Mouse (Mus musculus) CD4-positive helper T cell, adult 2 months (primary cell): Measurements from ENCODE around the gene Coasy.

Experiments
- DNase-seq: peaks from one replicate; pipeline ENCODE4 v3.0.0-alpha.2; 2012; ENCODE audit warnings: low read depth, missing footprints, low spot score

The Coasy gene

DNA sequence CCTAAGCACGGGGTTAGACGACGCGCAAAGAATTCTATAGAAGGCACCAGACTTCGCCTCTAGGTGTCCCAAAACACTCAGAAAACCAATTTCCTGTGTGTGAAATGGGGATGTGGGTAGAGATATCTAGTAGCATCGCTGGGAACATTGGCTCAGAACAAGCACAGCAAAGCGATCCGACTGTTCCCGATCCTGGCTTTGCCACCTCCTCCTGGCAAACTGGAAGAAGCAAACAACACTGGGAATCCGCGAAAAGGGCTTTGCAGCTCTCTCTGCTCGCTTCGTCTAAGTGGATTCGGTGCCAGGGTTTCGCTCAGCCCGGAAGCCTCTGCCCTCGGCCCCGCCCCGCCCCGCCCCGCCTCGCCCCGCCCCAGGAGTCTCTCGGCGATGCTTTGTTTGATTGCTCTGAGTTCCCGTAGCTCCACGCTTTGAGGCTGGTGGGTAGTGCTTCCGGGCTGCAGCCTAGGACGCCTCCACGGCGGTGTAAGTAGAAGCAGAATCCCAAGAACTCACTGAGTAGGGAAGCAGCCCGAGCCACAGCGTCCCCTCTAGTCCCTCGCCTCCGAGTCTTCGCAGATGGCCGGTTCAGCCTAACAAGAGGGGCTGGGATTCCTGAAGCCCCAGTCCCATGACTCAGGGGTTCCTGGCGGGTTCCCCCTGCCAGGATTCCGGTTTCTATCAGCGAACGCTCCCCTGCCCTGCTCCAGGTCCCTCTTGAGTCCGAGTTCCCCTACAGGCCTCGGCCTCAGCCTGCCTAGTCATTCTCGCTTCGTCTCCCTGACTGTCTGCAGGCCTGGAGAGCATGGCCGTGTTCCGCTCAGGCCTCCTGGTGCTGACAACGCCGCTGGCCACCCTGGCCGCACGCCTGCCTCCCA, at the start of gene Coasy:
Coasy (plus strand) TSS at position 358 of the 875 bp plus-strand sequence.
- DNase-seq = peak; percentile 91

DNA sequence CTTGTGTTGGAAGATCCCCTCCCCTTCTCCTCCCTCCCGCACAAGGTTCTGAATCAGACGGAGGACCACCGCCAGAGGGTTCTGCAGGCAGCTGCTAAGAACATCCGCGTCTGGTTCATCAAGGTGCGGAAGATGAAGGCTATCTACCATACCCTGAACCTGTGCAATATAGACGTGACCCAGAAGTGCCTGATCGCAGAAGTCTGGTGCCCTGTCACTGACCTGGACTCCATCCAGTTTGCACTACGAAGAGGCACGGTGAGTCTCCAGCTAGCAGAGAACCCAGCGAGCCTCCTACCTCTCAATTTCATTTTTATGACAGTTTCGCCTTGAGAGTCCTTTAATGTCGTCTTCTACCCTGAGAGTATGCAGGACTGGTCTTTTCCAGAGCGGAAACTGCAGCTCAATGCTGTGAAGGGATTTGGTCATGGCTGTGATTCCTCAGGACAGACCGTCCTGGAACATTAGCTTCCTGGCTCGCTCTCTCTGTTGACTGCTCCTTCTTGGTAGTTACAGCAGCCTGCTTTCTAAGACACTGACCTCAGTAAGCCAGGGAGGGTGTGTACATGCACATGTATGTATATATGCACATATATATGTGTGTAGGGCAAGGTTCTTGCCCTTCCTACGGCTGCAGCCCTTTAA, 48.4 kb upstream of the Coasy start:
- DNase-seq = no peak

- DNase-seq = no peak
Observed at GRCm38 (mm10) chr11:101034614-101035327, 47.6 kb upstream of the Coasy start.

DNA sequence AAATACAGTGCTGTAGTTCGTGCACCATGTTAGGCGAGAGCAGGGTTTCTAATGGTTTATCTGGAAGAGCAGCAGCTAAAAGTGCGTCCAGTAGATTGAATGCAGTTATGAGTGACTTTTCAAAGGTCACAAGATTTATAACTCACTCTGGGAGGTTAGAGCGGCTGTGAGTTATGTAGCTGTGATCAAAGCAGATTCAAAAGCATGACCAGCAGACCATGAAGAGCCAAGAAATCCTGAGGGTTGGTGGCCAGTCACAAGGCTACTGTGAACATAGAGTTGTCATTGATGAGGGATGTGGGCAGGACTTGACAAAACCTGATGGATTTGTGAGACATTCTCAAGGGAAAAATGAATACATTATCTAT, 47.1 kb upstream of the Coasy start:
- DNase-seq = no peak

GRCm38 (mm10) chr11:101037795-101038194, 44.6 kb upstream of the Coasy start:
- DNase-seq = no peak

GRCm38 (mm10) chr11:101045826-101046225, 36.5 kb upstream of the Coasy start:
- DNase-seq = no peak

DNA sequence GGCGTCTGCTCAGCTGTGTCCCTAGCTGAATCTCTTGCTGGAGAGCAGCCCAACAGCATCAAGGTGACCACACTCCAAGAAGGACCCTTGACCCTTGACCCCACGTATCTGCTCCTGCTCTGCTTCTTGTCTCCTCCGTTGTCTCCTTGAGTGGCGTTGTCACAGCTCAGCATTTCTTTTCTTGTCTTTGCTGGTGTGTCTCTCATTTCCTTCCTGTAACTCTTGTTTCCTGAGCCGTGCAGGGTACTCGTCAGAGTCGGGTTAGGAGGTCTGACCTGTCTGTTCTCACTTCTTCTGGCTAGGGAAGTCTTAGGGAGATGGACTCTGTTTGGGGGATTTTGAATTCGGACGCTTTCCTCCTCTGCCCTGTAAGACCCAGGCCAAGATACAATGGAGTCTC, 35.9 kb upstream of the Coasy start:
- no peak for DNase-seq

DNA sequence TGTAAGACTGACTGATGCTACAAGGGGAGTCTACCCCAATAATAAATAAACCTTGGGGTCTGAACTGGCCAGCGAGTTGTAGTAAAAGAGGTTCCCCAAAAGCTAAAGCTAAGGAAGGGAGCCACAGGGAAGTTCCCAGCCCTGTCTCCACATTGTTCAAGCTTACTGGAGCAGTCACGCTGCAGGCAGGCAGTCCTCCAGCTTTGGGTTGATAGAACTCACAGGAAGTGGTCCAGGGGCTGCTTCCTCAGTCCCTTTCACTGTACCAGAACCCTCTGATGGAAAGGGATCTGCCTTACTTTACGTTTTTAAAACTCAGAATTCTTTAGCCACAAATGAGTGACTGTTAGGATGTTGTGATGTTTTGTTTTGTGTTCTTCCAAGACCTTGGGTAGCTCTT, 34.9 kb upstream of the Coasy start:
- DNase-seq = no peak

GRCm38 (mm10) chr11:101050359-101050758, 32.0 kb upstream of the Coasy start:
- no peak for DNase-seq

DNA sequence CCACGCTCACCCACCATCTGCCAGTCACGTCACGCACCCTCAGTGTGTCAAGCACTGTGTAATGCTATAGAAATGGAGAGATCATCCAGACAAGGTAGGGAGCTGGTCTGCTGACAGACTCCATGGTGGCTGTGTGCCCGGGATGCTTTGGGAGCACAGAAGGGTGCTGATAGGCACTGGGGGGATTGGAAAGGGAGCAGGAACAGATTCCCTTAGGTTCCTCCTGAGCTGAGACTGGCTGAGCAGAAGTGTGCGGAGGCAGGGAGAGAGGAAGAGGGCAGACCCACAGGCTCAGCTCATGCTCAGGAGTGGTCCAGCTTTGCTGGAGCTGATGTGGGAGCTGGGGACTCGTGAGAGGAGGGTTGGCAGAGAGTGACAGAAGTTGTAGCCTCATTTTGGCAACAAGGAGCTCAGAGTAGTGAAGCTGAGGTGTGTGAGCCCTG, 31.3 kb upstream of the Coasy start:
- DNase-seq = no peak

DNA sequence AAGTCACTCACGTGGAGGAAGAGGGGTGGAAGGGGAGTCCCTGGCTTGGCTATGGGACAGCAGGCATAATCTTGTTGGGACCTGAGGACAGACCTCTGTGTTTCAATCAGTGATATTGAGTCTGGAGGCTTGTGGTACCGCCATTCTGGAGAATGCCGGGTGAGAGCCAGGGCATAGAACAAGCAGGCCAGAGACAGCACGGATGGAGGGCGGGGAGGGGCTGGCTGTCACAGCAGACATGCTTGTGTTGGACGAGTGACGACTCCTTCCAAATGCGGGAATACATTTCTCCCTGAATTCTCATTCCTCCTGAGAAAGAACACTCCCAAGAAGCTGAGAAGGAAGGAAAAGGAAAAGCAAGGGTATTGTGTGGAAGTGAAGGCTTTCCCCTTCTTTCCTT, 30.7 kb upstream of the Coasy start:
- DNase-seq = no peak

GRCm38 (mm10) chr11:101052751-101053473, 29.5 kb upstream of the Coasy start:
- DNase-seq = no peak

DNA sequence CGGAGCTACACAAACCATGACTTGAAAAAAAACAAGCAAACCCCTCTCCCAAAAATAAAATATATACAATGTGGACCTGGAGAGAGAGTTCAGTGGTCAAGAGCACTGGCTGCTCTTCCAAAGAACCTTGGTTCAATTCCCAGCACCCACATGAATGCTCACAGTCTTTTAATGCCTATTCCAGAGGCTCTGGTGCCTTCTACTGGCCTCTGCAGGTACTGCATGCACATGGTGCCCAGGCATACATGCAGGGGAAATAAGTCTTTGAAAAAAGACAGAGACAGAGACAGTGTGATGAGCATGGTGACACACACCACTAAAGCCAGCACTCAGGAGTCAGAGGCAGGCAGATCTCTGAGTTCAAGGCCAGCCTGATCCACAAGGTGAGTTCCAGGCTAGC, 28.4 kb upstream of the Coasy start:
- DNase-seq = no peak

GRCm38 (mm10) chr11:101055418-101055817, 26.9 kb upstream of the Coasy start:
- DNase-seq = no peak

- DNase-seq = no peak
Observed at GRCm38 (mm10) chr11:101056885-101057284, 25.5 kb upstream of the Coasy start.

DNA sequence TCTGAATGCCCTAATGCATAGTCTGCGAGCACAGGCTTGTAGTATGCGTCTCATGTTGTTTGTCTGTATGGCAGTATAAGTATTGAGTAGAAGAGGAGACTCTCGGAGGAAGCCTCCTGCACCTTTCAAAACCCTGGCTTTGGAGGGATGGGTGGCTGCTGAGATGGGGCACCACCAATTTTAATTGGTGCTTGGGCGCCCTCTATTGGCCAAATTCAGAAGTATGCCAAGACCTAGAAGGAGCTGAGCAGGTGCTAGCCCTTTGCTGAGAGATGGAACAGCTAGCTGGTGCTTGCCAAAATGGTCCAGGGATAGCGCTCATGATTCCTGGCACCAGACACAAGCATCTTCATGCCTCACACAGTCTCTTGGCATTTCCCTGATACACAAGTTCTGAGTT, 24.5 kb upstream of the Coasy start:
- peak; percentile 83 for DNase-seq

GRCm38 (mm10) chr11:101058726-101059125, 23.6 kb upstream of the Coasy start:
- DNase-seq = no peak

DNA sequence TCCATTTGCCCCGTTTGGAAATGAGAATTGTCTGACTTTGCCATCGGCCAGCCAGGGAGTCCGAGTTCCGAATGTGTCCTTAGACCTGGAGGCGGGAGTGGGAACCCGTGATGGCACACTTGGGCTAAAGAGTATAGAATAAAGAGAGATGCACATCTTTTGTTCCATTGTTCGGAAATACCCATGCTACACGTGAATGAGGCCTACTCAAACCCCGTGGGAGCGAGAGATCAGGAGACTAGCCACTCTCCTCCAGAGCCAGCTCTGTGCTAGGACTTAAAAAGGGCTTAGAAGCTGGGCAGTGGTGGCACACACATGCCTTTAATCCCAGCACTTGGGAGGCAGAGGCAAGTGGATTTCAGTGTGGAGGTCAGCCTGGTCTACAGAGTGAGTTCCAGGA, 22.9 kb upstream of the Coasy start:
- DNase-seq = no peak

DNA sequence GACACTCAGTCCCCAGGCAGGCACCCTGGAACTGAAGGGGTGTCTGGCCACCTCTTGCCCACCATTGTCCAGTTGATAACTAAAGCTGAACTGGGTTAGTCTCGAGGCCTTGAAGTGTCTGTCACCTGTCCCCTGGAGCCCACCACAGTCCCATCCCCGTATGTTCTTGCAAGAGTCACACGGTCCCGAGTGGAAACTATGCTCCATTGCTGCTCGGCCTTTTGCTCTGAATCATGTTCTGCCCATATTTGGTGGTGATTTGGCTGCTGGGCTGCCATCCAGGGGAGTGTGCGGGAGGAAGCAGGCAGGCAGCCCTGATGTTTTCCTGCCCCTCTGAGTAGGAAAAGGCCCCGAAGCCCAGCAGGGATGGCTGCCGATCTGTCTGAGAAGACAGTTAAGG, 22.2 kb upstream of the Coasy start:
- DNase-seq = no peak

DNA sequence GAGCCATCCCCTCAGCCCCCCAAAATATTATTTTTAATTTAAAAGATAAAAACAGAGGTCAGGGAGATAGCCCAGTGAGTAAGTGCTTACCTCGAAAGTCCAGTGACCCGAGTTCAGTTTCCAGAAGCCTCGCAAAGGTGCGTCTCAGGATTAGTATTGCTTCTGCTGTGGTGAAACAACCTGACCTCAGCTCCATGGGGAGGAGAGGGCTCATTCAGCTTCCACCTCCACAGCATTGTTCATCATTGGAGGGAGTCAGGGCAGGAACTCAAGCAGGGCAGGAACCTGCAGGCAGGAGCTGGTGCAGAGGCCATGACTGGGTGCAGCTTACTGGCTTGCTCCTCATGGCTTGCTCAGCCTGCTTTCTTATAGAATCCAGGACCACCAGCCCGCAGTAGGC, 21.3 kb upstream of the Coasy start:
- DNase-seq = no peak

GRCm38 (mm10) chr11:101062165-101062884, 20.0 kb upstream of the Coasy start:
- DNase-seq = peak; percentile 2
